Mouse (Mus musculus) neural tube, embryonic 14.5 days (tissue): ENCODE results near the gene Gm47791. TPM values are rescaled to one million over a fixed set of nuclear protein-coding genes. Genes with fewer than 3 reads are reported as not detected.

ENCODE experiments used
- ATAC-seq: fragments of 200-750 bp; cut with Nextera tagmentation; 2 replicates; pipeline ENCODE4 v1.8.0; 2017; ENCODE audit warnings: low read depth, mild to moderate bottlenecking, moderate TSS enrichment, moderate library complexity
- H3K27ac ChIP-seq: fragments of 300-500 bp; sonication (generic); 2 replicates; pipeline ENCODE4 v1.5.1; 2014; ENCODE audit warnings: low read depth, mild to moderate bottlenecking, control low read depth, low read length, moderate library complexity, mixed read lengths
- H3K27me3 ChIP-seq: fragments of 300-500 bp; sonication (generic); 2 replicates; pipeline ENCODE4 v1.6.1; 2014; ENCODE audit warnings: low read length; ENCODE audit not compliant: control insufficient read depth, insufficient read depth
- H3K36me3 ChIP-seq: fragments of 300-500 bp; sonication (generic); 2 replicates; pipeline ENCODE4 v1.6.1; 2014; ENCODE audit warnings: low read length, mixed read lengths; ENCODE audit not compliant: control insufficient read depth, insufficient read depth
- H3K4me1 ChIP-seq: fragments of 300-500 bp; sonication (generic); 2 replicates; pipeline ENCODE4 v1.6.1; 2014; ENCODE audit warnings: low read length; ENCODE audit not compliant: control insufficient read depth, insufficient read depth
- H3K4me2 ChIP-seq: fragments of 300-500 bp; sonication (generic); 2 replicates; pipeline ENCODE4 v1.6.1; 2014; ENCODE audit warnings: mild to moderate bottlenecking, low read depth, low read length, control low read depth
- H3K4me3 ChIP-seq: fragments of 300-500 bp; sonication (generic); 2 replicates; pipeline ENCODE4 v1.5.1; 2014; ENCODE audit warnings: low read depth, low read length, control low read depth, mixed read lengths
- H3K9ac ChIP-seq: fragments of 300-500 bp; sonication (generic); replicated peaks from 2 replicates; pipeline ENCODE4 v1.6.1; 2014; ENCODE audit warnings: low read depth, mild to moderate bottlenecking, control low read depth, low read length, mixed read lengths
- H3K9me3 ChIP-seq: fragments of 300-500 bp; sonication (generic); 2 replicates; pipeline ENCODE4 v1.6.1; 2016; ENCODE audit warnings: low read length; ENCODE audit not compliant: control insufficient read depth
- WGBS: fragments of 180-500 bp; shearing (Covaris S2); extraction: QIAGEN DNeasy Blood & Tissue Kit; methylation state at CpG from one replicate; pipeline ENCODE4 v1.1.7; 2014; 5-methylcytosine and 5-hydroxymethylcytosine counted together
- polyA plus RNA-seq: library from polyadenylated mRNA; unstranded; fragments of >200 nt; fragmentation: Nextera tagmentation; extraction: Ambion mirVana; gene quantifications from 2 replicates; pipeline ENCODE4 v1.2.1, GENCODE M21; 2014

The Gm47791 gene
- polyA plus RNA-seq, 1 experiment from 2014 or later, result not detected

- no peak for ATAC-seq
- 72% methylated on average over 5 of the region's 5 CpGs for WGBS
These were observed 2.2 kb upstream of the Gm47791 start for GRCm38 (mm10) chr1:82773208-82773607.

GRCm38 (mm10) chr1:82772428-82772827 is 1.4 kb upstream of the Gm47791 start:
- WGBS, result 97% methylated on average over 4 of the region's 4 CpGs
- Histone ChIP-seq H3K4me1 (no peaks in the 10 kb centered on the region), H3K9me3 (no peaks in the 10 kb centered on the region), H3K4me3 (no peak overlapping the region), H3K4me2 (no peak overlapping the region), H3K36me3 (no peaks in the 10 kb centered on the region), H3K9ac (no peak overlapping the region), H3K27me3 (no peaks in the 10 kb centered on the region), H3K27ac (no peak overlapping the region)
- no peak for ATAC-seq

More at GRCm38 (mm10) chr1:82773208-82773607, 2.2 kb upstream of the Gm47791 start:
- Histone ChIP-seq H3K4me2 (no peak overlapping the region), H3K27me3 (no peaks in the 10 kb centered on the region), H3K27ac (no peak overlapping the region), H3K9ac (no peak overlapping the region), H3K4me3 (no peak overlapping the region), H3K36me3 (no peaks in the 10 kb centered on the region), H3K9me3 (no peaks in the 10 kb centered on the region), H3K4me1 (no peaks in the 10 kb centered on the region)

GRCm38 (mm10) chr1:82768269-82768668 is 2.8 kb downstream of the Gm47791 start, which contains the start of gene Tm4sf20:
Gene Tm4sf20 (minus strand): TSS chr1:82768461.
- no peak within 1 kb of the TSS for H3K4me3 ChIP-seq
- ATAC-seq, result no peak
- no peaks in the 10 kb centered on the region for H3K27me3 ChIP-seq
- H3K9ac ChIP-seq, result no peak within 1 kb of the TSS
- H3K4me1 ChIP-seq, result no peaks in the 10 kb centered on the region
- H3K4me2 ChIP-seq, result no peak within 1 kb of the TSS
- 85% methylated on average over 5 of the region's 5 CpGs for WGBS
- H3K36me3 ChIP-seq, result no peaks in the 10 kb centered on the region
- H3K9me3 ChIP-seq, result no peaks in the 10 kb centered on the region
- no peak within 1 kb of the TSS for H3K27ac ChIP-seq

DNA sequence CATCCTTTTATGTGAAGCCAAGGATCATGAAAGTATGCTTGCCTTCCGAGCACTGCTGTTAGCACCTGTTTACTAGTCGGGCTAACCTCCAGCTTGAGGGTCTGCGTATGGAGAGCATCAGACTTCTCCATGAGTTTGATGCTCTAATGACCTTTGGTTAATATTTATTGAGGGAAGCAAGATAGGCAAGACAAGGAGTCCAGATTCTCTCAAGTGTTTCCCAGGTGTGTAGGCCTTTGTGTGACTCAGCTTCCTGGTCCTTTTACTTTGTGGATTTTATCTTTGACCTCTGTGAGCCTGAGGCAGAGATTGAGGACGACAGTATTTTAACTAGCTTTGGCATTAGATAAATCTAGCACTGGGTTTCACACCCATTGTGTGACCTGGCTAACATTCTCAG is 4.4 kb downstream of the Gm47791 start:
- Histone ChIP-seq H3K4me2 (no peak overlapping the region), H3K4me3 (no peak overlapping the region), H3K9ac (no peak overlapping the region), H3K9me3 (no peaks in the 10 kb centered on the region), H3K4me1 (no peaks in the 10 kb centered on the region), H3K27ac (no peak overlapping the region), H3K27me3 (no peaks in the 10 kb centered on the region), H3K36me3 (no peaks in the 10 kb centered on the region)
- no peak for ATAC-seq
- WGBS, result 82% methylated on average over 4 of the region's 4 CpGs

- no peak overlapping the region for H3K4me3 ChIP-seq
- 65% methylated on average over 1 of the region's 1 CpGs for WGBS
These were observed 4.8 kb downstream of the Gm47791 start for GRCm38 (mm10) chr1:82766227-82766626.

GRCm38 (mm10) chr1:82762274-82762673 is 8.8 kb downstream of the Gm47791 start:
- WGBS, result 80% methylated on average over 1 of the region's 1 CpGs

More at GRCm38 (mm10) chr1:82766227-82766626, 4.8 kb downstream of the Gm47791 start:
- Histone ChIP-seq H3K9ac (no peak overlapping the region), H3K27me3 (no peaks in the 10 kb centered on the region), H3K27ac (no peak overlapping the region), H3K4me1 (no peaks in the 10 kb centered on the region), H3K4me2 (no peak overlapping the region), H3K9me3 (no peaks in the 10 kb centered on the region), H3K36me3 (no peaks in the 10 kb centered on the region)
- no peak for ATAC-seq

GRCm38 (mm10) chr1:82761454-82762169 is 9.4 kb downstream of the Gm47791 start:
- Histone ChIP-seq H3K27me3 (no peaks in the 10 kb centered on the region), H3K9ac (no peak overlapping the region), H3K27ac (no peak overlapping the region), H3K9me3 (no peaks in the 10 kb centered on the region), H3K36me3 (no peaks in the 10 kb centered on the region), H3K4me1 (no peaks in the 10 kb centered on the region), H3K4me3 (no peak overlapping the region), H3K4me2 (no peak overlapping the region)
- ATAC-seq, result no peak
- WGBS, result 93% methylated on average over 8 of the region's 8 CpGs

More at GRCm38 (mm10) chr1:82762274-82762673, 8.8 kb downstream of the Gm47791 start:
- ATAC-seq, result no peak
- Histone ChIP-seq H3K4me1 (no peaks in the 10 kb centered on the region), H3K36me3 (no peaks in the 10 kb centered on the region), H3K27me3 (no peaks in the 10 kb centered on the region), H3K4me2 (no peak overlapping the region), H3K9me3 (no peaks in the 10 kb centered on the region), H3K4me3 (no peak overlapping the region), H3K27ac (no peak overlapping the region), H3K9ac (no peak overlapping the region)

DNA sequence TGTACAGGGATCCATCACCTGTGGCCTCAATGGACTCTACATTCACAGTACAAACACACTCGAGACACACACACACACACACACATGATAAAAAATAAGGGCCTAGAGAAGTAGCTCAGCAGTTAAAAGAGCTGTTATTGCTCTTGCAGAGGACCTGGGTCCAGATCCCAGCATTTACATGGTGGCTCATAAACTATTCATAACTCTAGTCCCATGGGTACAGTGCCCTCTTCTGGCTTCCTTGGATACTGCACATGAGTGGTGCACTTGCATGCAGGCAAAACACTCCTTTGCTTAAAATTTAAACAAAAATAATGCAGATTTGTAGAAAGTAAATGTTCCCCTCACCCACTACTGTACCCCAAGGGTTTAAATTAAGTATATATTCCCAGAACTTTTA is 11.5 kb downstream of the Gm47791 start:
- no peak overlapping the region for H3K9ac ChIP-seq
- no peaks in the 10 kb centered on the region for H3K9me3 ChIP-seq
- no peak overlapping the region for H3K4me2 ChIP-seq
- no peaks in the 10 kb centered on the region for H3K4me1 ChIP-seq
- no peak for ATAC-seq
- WGBS, result 92% methylated on average over 1 of the region's 1 CpGs
- no peak overlapping the region for H3K27ac ChIP-seq
- H3K27me3 ChIP-seq, result no peaks in the 10 kb centered on the region
- H3K36me3 ChIP-seq, result peaks cover 12% of the 10 kb centered on the region; the same call in 1 of the 2 replicates
- no peak overlapping the region for H3K4me3 ChIP-seq

DNA sequence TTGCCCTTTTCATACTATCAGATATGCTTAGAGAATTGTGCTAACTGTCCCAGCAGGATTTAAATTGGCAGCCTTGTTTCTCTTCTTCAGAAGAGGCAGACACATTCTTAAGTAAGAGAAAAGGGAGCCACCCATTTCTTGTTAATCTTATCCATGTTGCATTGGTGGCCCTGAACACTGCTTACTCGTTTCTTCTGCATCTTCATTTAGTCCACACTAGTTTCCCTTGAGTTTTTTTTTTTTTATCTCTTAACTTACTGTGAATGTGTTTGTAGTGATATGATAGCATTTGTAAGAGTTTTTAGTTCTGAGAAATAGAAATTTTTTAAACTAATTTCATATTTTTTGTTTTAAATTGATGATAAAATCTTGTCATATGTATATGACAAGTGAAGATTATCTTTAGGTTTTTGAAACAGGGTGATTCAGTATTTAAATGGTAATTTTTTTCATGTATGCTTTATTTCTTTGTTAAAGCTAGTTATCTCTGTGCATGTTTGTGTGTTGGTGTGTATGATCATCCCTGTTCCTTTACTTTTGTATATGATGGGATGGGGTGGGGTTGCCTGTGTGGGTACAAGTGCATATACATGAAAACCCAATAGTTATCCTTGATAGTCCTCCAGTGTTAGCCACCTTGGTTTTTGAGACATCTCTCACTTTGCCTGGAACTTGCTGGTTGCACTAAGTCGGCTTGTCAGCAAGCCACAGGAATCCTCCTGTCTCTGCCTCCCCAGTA is 23.2 kb downstream of the Gm47791 start:
- ATAC-seq, result no peak
- Histone ChIP-seq H3K4me1 (no peaks in the 10 kb centered on the region), H3K27me3 (no peaks in the 10 kb centered on the region), H3K9ac (no peak overlapping the region), H3K36me3 (peaks cover 16% of the 10 kb centered on the region; the same call in 1 of the 2 replicates), H3K4me3 (no peak overlapping the region), H3K4me2 (no peak overlapping the region), H3K9me3 (no peaks in the 10 kb centered on the region), H3K27ac (no peak overlapping the region)
- WGBS, result 87% methylated on average over 2 of the region's 2 CpGs
